Mouse (Mus musculus) ES-Bruce4 (cell line): Measurements from ENCODE around the gene Snx1. TPM values are rescaled to one million over a fixed set of nuclear protein-coding genes. Genes with fewer than 3 reads are reported as not detected.

Source experiments
- H3K27ac ChIP-seq: 2 replicates; pipeline ENCODE4 v1.5.1; 2012; ENCODE audit warnings: low read length, inconsistent platforms; ENCODE audit not compliant: insufficient read depth
- H3K27me3 ChIP-seq: 2 replicates; pipeline ENCODE4 v1.6.1; 2012; ENCODE audit warnings: mild to moderate bottlenecking, low read length, inconsistent platforms; ENCODE audit not compliant: control insufficient read depth, poor library complexity, insufficient read depth, severe bottlenecking
- H3K36me3 ChIP-seq: 2 replicates; pipeline ENCODE4 v1.6.1; 2012; ENCODE audit warnings: inconsistent platforms, mild to moderate bottlenecking, low read length, moderate library complexity; ENCODE audit not compliant: control insufficient read depth, poor library complexity, insufficient read depth, severe bottlenecking
- H3K4me1 ChIP-seq: one replicate; pipeline ENCODE4 v1.8.1; 2011; ENCODE audit warnings: low read length; ENCODE audit not compliant: control insufficient read depth, insufficient read depth
- H3K4me3 ChIP-seq: 2 replicates; pipeline ENCODE4 v1.5.1; 2011; ENCODE audit warnings: low read depth, mild to moderate bottlenecking, low read length
- H3K9ac ChIP-seq: 2 replicates; pipeline ENCODE4 v1.6.1; 2012; ENCODE audit warnings: low read depth, mild to moderate bottlenecking, inconsistent platforms; ENCODE audit not compliant: poor library complexity, severe bottlenecking
- H3K9me3 ChIP-seq: replicated peaks from 2 replicates; pipeline ENCODE4 v1.6.1; 2012; ENCODE audit warnings: mild to moderate bottlenecking, low read length, inconsistent platforms; ENCODE audit not compliant: control insufficient read depth, poor library complexity, insufficient read depth, severe bottlenecking
- CTCF ChIP-seq: IDR thresholded peaks from one replicate; pipeline ENCODE4 v1.8.1; 2011; ENCODE audit warnings: low read depth, low read length
- EP300 ChIP-seq: IDR thresholded peaks from 2 replicates; pipeline ENCODE4 v1.6.1; 2011; ENCODE audit warnings: low read depth, low read length; ENCODE audit not compliant: insufficient read depth
- POLR2A ChIP-seq: IDR thresholded peaks from one replicate; pipeline ENCODE4 v1.8.1; 2011; ENCODE audit warnings: low read length; ENCODE audit not compliant: insufficient read depth
- polyA plus RNA-seq: library from polyadenylated mRNA; stranded (reverse); fragments of >200 nt; gene quantifications from 2 replicates; pipeline ENCODE4 v1.2.4, GENCODE M21; 2011; ENCODE audit warnings: low read depth; ENCODE audit not compliant: missing spikeins, insufficient read depth, insufficient read length

Snx1 gene
- polyA plus RNA-seq = 34.7 and 34.8 TPM in 2 replicates

GRCm38 (mm10) chr9:66126456-66127192, at the start of gene Snx1, which contains the start of gene Ciao2a:
Gene Snx1 (minus strand): TSS chr9:66126587.
Gene Ciao2a (plus strand): TSS chr9:66126611.
- H3K27me3 ChIP-seq = no peaks in the 10 kb centered on the region
- no peaks in the 10 kb centered on the region for H3K9me3 ChIP-seq
- H3K4me1 ChIP-seq = peaks cover 1% of the 10 kb centered on the region
- TF ChIP-seq EP300 (0 out of 2 replicates have a peak, but pooled peaks have one; percentile 5), POLR2A (no peak)
- H3K9ac ChIP-seq = peak within 1 kb of the TSS; percentile 84
- H3K4me3 ChIP-seq = peak within 1 kb of the TSS; percentile 98
- peak within 1 kb of the TSS; percentile 64; the same call in 1 of the 2 replicates for H3K27ac ChIP-seq
- no peaks in the 10 kb centered on the region for H3K36me3 ChIP-seq

- Histone ChIP-seq H3K27ac (no peak overlapping the region), H3K9ac (no peak overlapping the region)
- TF ChIP-seq POLR2A (no peak), CTCF (no peak), EP300 (no peak)
These were observed 48.6 kb upstream of the Snx1 start for GRCm38 (mm10) chr9:66174985-66175384.

GRCm38 (mm10) chr9:66173316-66173855, 47.0 kb upstream of the Snx1 start:
- H3K36me3 ChIP-seq = no peaks in the 10 kb centered on the region
- H3K9ac ChIP-seq = no peak overlapping the region
- TF ChIP-seq CTCF (no peak), POLR2A (no peak), EP300 (no peak)
- no peak overlapping the region for H3K27ac ChIP-seq
- H3K4me1 ChIP-seq = no peaks in the 10 kb centered on the region
- no peaks in the 10 kb centered on the region for H3K27me3 ChIP-seq
- H3K9me3 ChIP-seq = no peaks in the 10 kb centered on the region
- no peak overlapping the region for H3K4me3 ChIP-seq

More at GRCm38 (mm10) chr9:66174985-66175384, 48.6 kb upstream of the Snx1 start:
- no peaks in the 10 kb centered on the region for H3K4me1 ChIP-seq
- H3K27me3 ChIP-seq = no peaks in the 10 kb centered on the region
- H3K36me3 ChIP-seq = no peaks in the 10 kb centered on the region
- H3K9me3 ChIP-seq = no peaks in the 10 kb centered on the region
- H3K4me3 ChIP-seq = no peak overlapping the region

- no peaks in the 10 kb centered on the region for H3K4me1 ChIP-seq
- no peaks in the 10 kb centered on the region for H3K27me3 ChIP-seq
- no peaks in the 10 kb centered on the region for H3K9me3 ChIP-seq
- H3K36me3 ChIP-seq = no peaks in the 10 kb centered on the region
- TF ChIP-seq POLR2A (no peak), EP300 (no peak), CTCF (no peak)
- no peak overlapping the region for H3K4me3 ChIP-seq
- no peak overlapping the region for H3K27ac ChIP-seq
- H3K9ac ChIP-seq = no peak overlapping the region
These were observed 45.0 kb upstream of the Snx1 start for GRCm38 (mm10) chr9:66171275-66171921.

- Histone ChIP-seq H3K9ac (no peak overlapping the region), H3K4me1 (no peaks in the 10 kb centered on the region)
- TF ChIP-seq EP300 (no peak), POLR2A (no peak), CTCF (no peak)
These were observed 44.1 kb upstream of the Snx1 start for GRCm38 (mm10) chr9:66170506-66170905.

More at GRCm38 (mm10) chr9:66170506-66170905, 44.1 kb upstream of the Snx1 start:
- Histone ChIP-seq H3K4me3 (no peak overlapping the region), H3K9me3 (no peaks in the 10 kb centered on the region), H3K27ac (no peak overlapping the region), H3K27me3 (no peaks in the 10 kb centered on the region), H3K36me3 (no peaks in the 10 kb centered on the region)
